Mouse (Mus musculus): ENCODE measurements around the gene Abcb10. TPM values are rescaled to one million over a fixed set of nuclear protein-coding genes. Genes with fewer than 3 reads are reported as not detected.
"Not testable (repeated sequence)": the region's sequence is repeated elsewhere in the genome, so short reads cannot be mapped to it uniquely, and the experiment has no call there.

The Abcb10 gene
- 17.2 and 18.7 TPM in 2 replicates for polyA plus RNA-seq (2012; ENCODE audit: insufficient read depth, insufficient read length, missing spikeins)

- Histone ChIP-seq H3K4me3 (ENCODE audit: insufficient read depth, low read depth, low read length) (peak within 1 kb of the TSS; percentile 78), H3K4me1 (ENCODE audit: control insufficient read depth, insufficient read depth, insufficient read length, low read length) (peaks cover 6% of the 10 kb centered on the region; the same call in 1 of the 2 replicates), H3K27ac (replicated peaks; ENCODE audit: low read depth, low read length) (peak within 1 kb of the TSS; percentile 84)
These were observed at the start of gene Abcb10 for GRCm38 (mm10) chr8:123982826-123983400. TSS of gene Abcb10 (minus strand) at chr8:123983122.

- Histone ChIP-seq H3K4me1 (ENCODE audit: control insufficient read depth, insufficient read depth, insufficient read length, low read length) (no peaks in the 10 kb centered on the region; the same call in 1 of the 2 replicates), H3K27ac (replicated peaks; ENCODE audit: low read depth, low read length) (no peak overlapping the region)
These were observed 44.9 kb upstream of the Abcb10 start for GRCm38 (mm10) chr8:124027831-124028230.

GRCm38 (mm10) chr8:124026265-124026664, 43.3 kb upstream of the Abcb10 start:
- H3K4me3 ChIP-seq (ENCODE audit: insufficient read depth, low read depth, low read length); H3K4me1 ChIP-seq (ENCODE audit: control insufficient read depth, insufficient read depth, insufficient read length, low read length): not testable (repeated sequence)

More at GRCm38 (mm10) chr8:124027831-124028230, 44.9 kb upstream of the Abcb10 start:
- H3K4me3 ChIP-seq (ENCODE audit: insufficient read depth, low read depth, low read length), result no peak overlapping the region

GRCm38 (mm10) chr8:124021237-124022227, 38.6 kb upstream of the Abcb10 start, which contains the start of the genes Taf5l and Urb2:
TSS of gene Taf5l (minus strand) at chr8:124021397.
TSS of gene Urb2 (plus strand) at chr8:124021508.
- peak within 1 kb of the TSS; percentile 91 for H3K27ac ChIP-seq (replicated peaks; ENCODE audit: low read depth, low read length)
- peak within 1 kb of the TSS; percentile 90 for H3K4me3 ChIP-seq (ENCODE audit: insufficient read depth, low read depth, low read length)
- peaks cover 7% of the 10 kb centered on the region; the same call in 1 of the 2 replicates for H3K4me1 ChIP-seq (ENCODE audit: control insufficient read depth, insufficient read depth, insufficient read length, low read length)

More at GRCm38 (mm10) chr8:124026265-124026664, 43.3 kb upstream of the Abcb10 start:
- H3K27ac ChIP-seq (replicated peaks; ENCODE audit: low read depth, low read length), result not testable (repeated sequence)

- H3K27ac ChIP-seq (replicated peaks; ENCODE audit: low read depth, low read length), result peak overlapping the region; percentile 91
- peaks cover 7% of the 10 kb centered on the region; the same call in 1 of the 2 replicates for H3K4me1 ChIP-seq (ENCODE audit: control insufficient read depth, insufficient read depth, insufficient read length, low read length)
- H3K4me3 ChIP-seq (ENCODE audit: insufficient read depth, low read depth, low read length), result peak overlapping the region; percentile 90
These were observed 37.7 kb upstream of the Abcb10 start for GRCm38 (mm10) chr8:124020439-124021236.

GRCm38 (mm10) chr8:124019782-124020181, 36.9 kb upstream of the Abcb10 start:
- H3K27ac ChIP-seq (replicated peaks; ENCODE audit: low read depth, low read length), result no peak overlapping the region
- H3K4me1 ChIP-seq (ENCODE audit: control insufficient read depth, insufficient read depth, insufficient read length, low read length), result peaks cover 7% of the 10 kb centered on the region; the same call in 1 of the 2 replicates
- peak overlapping the region; percentile 14; the same call in 1 of the 2 replicates for H3K4me3 ChIP-seq (ENCODE audit: insufficient read depth, low read depth, low read length)

GRCm38 (mm10) chr8:124014751-124015150, 31.8 kb upstream of the Abcb10 start:
- H3K4me1 ChIP-seq (ENCODE audit: control insufficient read depth, insufficient read depth, insufficient read length, low read length), result peaks cover 5% of the 10 kb centered on the region; the same call in 1 of the 2 replicates
- H3K27ac ChIP-seq (replicated peaks; ENCODE audit: low read depth, low read length), result no peak overlapping the region
- no peak overlapping the region for H3K4me3 ChIP-seq (ENCODE audit: insufficient read depth, low read depth, low read length)

- H3K27ac ChIP-seq (replicated peaks; ENCODE audit: low read depth, low read length); H3K4me1 ChIP-seq (ENCODE audit: control insufficient read depth, insufficient read depth, insufficient read length, low read length); H3K4me3 ChIP-seq (ENCODE audit: insufficient read depth, low read depth, low read length): not testable (repeated sequence)
These were observed 31.4 kb upstream of the Abcb10 start for GRCm38 (mm10) chr8:124014299-124014698.

GRCm38 (mm10) chr8:124011989-124012586, 29.2 kb upstream of the Abcb10 start:
- no peaks in the 10 kb centered on the region; the same call in 1 of the 2 replicates for H3K4me1 ChIP-seq (ENCODE audit: control insufficient read depth, insufficient read depth, insufficient read length, low read length)
- H3K4me3 ChIP-seq (ENCODE audit: insufficient read depth, low read depth, low read length), result no peak overlapping the region
- no peak overlapping the region for H3K27ac ChIP-seq (replicated peaks; ENCODE audit: low read depth, low read length)

GRCm38 (mm10) chr8:124011580-124011979, 28.7 kb upstream of the Abcb10 start:
- H3K4me3 ChIP-seq (ENCODE audit: insufficient read depth, low read depth, low read length), result no peak overlapping the region
- no peak overlapping the region for H3K27ac ChIP-seq (replicated peaks; ENCODE audit: low read depth, low read length)
- no peaks in the 10 kb centered on the region; the same call in 1 of the 2 replicates for H3K4me1 ChIP-seq (ENCODE audit: control insufficient read depth, insufficient read depth, insufficient read length, low read length)

GRCm38 (mm10) chr8:124007829-124008228, 24.9 kb upstream of the Abcb10 start:
- Histone ChIP-seq H3K4me3 (ENCODE audit: insufficient read depth, low read depth, low read length) (no peak overlapping the region), H3K4me1 (ENCODE audit: control insufficient read depth, insufficient read depth, insufficient read length, low read length) (no peaks in the 10 kb centered on the region), H3K27ac (replicated peaks; ENCODE audit: low read depth, low read length) (no peak overlapping the region)

- no peak overlapping the region for H3K27ac ChIP-seq (replicated peaks; ENCODE audit: low read depth, low read length)
- H3K4me3 ChIP-seq (ENCODE audit: insufficient read depth, low read depth, low read length), result no peak overlapping the region
- peaks cover 4% of the 10 kb centered on the region for H3K4me1 ChIP-seq (ENCODE audit: control insufficient read depth, insufficient read depth, insufficient read length, low read length)
These were observed 19.7 kb upstream of the Abcb10 start for GRCm38 (mm10) chr8:124002546-124003108.

GRCm38 (mm10) chr8:123999568-123999967, 16.6 kb upstream of the Abcb10 start:
- Histone ChIP-seq H3K27ac (replicated peaks; ENCODE audit: low read depth, low read length) (no peak overlapping the region), H3K4me3 (ENCODE audit: insufficient read depth, low read depth, low read length) (no peak overlapping the region), H3K4me1 (ENCODE audit: control insufficient read depth, insufficient read depth, insufficient read length, low read length) (peaks cover 4% of the 10 kb centered on the region)

- H3K4me3 ChIP-seq (ENCODE audit: insufficient read depth, low read depth, low read length), result no peak overlapping the region
- H3K27ac ChIP-seq (replicated peaks; ENCODE audit: low read depth, low read length), result no peak overlapping the region
- no peaks in the 10 kb centered on the region for H3K4me1 ChIP-seq (ENCODE audit: control insufficient read depth, insufficient read depth, insufficient read length, low read length)
These were observed 11.1 kb upstream of the Abcb10 start for GRCm38 (mm10) chr8:123993997-123994396.

Data from brown adipose tissue, adult 24 weeks (tissue).